Mouse (Mus musculus): ENCODE results near the gene Nol7. TPM values are rescaled to one million over a fixed set of nuclear protein-coding genes. Genes with fewer than 3 reads are reported as not detected.

The Nol7 gene
- polyA plus RNA-seq (2017; shearing (Covaris generic)) = 136 TPM

GRCm38 (mm10) chr13:43398297-43399080 is at the start of gene Nol7:
Nol7 (plus strand) TSS chr13:43398390.

GRCm38 (mm10) chr13:43364985-43365824 is 33.0 kb upstream of the Nol7 start, which contains the start of gene Sirt5:
Sirt5 (plus strand) TSS chr13:43365496.

Other genes with a start within 250 kb of the Nol7 start
- 15.3 TPM for gene Tbc1d7, start 226.9 kb upstream of the Nol7 start, polyA plus RNA-seq (2017; shearing (Covaris generic))
- 2.7 TPM for gene Gfod1, start 94.2 kb upstream of the Nol7 start, polyA plus RNA-seq (2017; shearing (Covaris generic))
- gene Sirt5, start 32.9 kb upstream of the Nol7 start, polyA plus RNA-seq (2017; shearing (Covaris generic)) = 31.4 TPM
- gene Ranbp9, start 82.9 kb downstream of the Nol7 start, polyA plus RNA-seq (2017; shearing (Covaris generic)) = 15.8 TPM
- gene Mcur1, start 161.8 kb downstream of the Nol7 start, polyA plus RNA-seq (2017; shearing (Covaris generic)) = 9.4 TPM
- not detected for gene Rnf182, start 217.3 kb downstream of the Nol7 start, polyA plus RNA-seq (2017; shearing (Covaris generic))

Data from inflammation-experienced regulatory T-cells, adult 16 weeks (primary cell).